Mouse (Mus musculus) E14TG2a.4 (cell line): ENCODE measurements around the gene Smim24.

ENCODE experiments used
- H3K27me3 ChIP-seq: 2 replicates; pipeline ENCODE4 v1.6.1; 2014; ENCODE audit warnings: low read length, control low read depth; ENCODE audit not compliant: insufficient read depth
- H3K36me3 ChIP-seq: 2 replicates; pipeline ENCODE4 v1.6.1; 2014; ENCODE audit warnings: low read length, control low read depth; ENCODE audit not compliant: insufficient read depth
- H3K4me1 ChIP-seq: replicated peaks from 2 replicates; pipeline ENCODE4 v1.6.1; 2014; ENCODE audit warnings: low read depth, low read length, control low read depth
- H3K4me3 ChIP-seq: replicated peaks from 2 replicates; pipeline ENCODE4 v1.5.1; 2014; ENCODE audit warnings: mild to moderate bottlenecking, low read length
- H3K9me3 ChIP-seq: 2 replicates; pipeline ENCODE4 v1.6.1; 2014; ENCODE audit warnings: low read length, control low read depth
- CTCF ChIP-seq: conservative IDR thresholded peaks from 2 replicates; pipeline ENCODE4 v1.5.1; 2014; ENCODE audit warnings: low read length
- NANOG ChIP-seq: IDR thresholded peaks from 2 replicates; pipeline ENCODE4 v1.6.1; 2014; ENCODE audit warnings: borderline replicate concordance, low read length, mixed read lengths
- POU5F1 ChIP-seq: IDR thresholded peaks from 2 replicates; pipeline ENCODE4 v1.6.1; 2014; ENCODE audit warnings: low read length, borderline replicate concordance

Gene Smim24

DNA sequence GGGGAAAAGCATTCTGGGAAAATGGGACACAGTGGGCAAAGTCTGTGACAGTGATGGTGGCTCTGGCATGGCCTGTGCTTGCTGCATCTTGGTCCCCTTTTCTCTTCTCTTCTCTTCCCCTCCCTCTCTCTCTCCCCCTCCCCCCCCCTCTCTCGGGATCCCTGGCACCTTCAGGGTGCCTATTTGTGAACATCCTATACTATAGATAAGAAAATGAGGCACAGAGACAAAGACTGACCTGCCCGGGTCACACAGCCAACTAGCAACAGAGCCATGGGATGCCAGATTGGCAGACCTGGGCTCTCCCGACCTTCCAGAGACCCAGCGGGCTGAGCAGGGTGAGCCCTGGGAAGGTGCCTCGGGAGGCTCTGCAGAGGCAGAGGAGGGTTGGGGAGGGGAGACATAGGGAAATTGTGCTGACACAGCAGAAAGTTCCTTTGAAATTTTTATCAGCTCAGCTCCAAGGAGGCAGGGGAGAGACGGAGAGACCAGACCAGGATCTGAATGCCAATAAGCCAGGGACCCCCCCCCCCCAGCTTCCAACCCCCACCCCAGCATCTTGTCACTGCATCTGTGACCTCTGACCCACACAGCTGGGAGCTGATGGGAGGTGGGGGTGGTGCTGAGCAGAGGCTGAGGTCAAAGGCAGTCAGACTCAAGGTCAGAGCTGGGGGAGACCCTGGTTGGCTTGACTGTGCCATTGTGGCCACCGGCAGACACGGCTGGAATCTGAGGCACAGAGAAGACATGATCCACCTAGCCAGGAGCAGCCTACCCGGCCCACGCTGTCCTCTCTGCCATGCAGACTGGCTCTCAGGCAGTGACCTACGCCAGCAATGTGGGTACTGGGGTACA is 25.6 kb downstream of the Smim24 start:
- 0 out of 2 replicates have a peak, but pooled peaks cover under 1% of the 10 kb centered on the region for H3K36me3 ChIP-seq
- peaks cover 42% of the 10 kb centered on the region for H3K27me3 ChIP-seq
- no peak for TF ChIP-seq CTCF
- no peak for TF ChIP-seq NANOG
- TF ChIP-seq POU5F1 = no peak
- H3K9me3 ChIP-seq = no peaks in the 10 kb centered on the region
- H3K4me1 ChIP-seq = peaks cover 83% of the 10 kb centered on the region
- peak overlapping the region; percentile 63 for H3K4me3 ChIP-seq

DNA sequence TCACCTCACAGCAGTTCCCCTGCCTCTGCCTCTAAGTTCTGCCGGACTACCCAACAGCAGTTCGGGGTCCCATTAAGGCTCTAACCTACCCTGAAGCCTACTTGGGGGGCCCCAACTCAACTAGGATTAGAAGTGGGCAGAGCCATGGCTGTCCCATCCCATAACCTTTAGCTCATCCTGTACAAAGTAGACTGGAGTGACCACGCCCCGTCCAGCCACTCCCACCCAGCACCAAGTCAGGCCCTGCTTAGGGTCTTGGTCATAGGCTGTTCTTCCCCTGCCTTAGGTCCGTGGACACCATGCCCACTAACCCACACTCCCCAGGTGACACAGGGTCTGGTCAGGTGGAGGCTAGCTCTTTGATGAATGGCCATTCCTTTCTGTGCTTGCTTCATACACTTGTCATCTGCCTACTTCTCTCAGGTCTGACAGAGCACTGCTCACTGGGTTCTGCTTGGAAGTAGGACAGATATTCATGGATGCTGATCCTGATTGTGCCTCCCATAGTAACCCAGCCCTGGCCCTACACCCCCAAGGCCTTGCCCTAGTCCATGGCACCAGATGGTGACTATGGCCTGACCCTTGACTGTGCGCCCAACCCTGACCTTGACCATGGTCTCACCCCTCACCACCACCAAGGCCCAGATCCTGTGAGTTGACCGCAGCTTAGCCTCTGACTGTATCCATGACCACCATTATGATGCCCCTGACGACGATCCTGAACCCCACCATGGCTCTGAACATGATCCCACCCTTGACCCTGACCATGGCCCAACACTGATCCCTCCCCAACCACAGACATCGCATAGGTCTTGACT is 26.5 kb downstream of the Smim24 start:
- Histone ChIP-seq H3K4me1 (peaks cover 83% of the 10 kb centered on the region), H3K36me3 (no peaks in the 10 kb centered on the region), H3K27me3 (peaks cover 46% of the 10 kb centered on the region), H3K4me3 (peak overlapping the region; percentile 63), H3K9me3 (no peaks in the 10 kb centered on the region)
- TF ChIP-seq POU5F1 (no peak), NANOG (no peak), CTCF (no peak)

DNA sequence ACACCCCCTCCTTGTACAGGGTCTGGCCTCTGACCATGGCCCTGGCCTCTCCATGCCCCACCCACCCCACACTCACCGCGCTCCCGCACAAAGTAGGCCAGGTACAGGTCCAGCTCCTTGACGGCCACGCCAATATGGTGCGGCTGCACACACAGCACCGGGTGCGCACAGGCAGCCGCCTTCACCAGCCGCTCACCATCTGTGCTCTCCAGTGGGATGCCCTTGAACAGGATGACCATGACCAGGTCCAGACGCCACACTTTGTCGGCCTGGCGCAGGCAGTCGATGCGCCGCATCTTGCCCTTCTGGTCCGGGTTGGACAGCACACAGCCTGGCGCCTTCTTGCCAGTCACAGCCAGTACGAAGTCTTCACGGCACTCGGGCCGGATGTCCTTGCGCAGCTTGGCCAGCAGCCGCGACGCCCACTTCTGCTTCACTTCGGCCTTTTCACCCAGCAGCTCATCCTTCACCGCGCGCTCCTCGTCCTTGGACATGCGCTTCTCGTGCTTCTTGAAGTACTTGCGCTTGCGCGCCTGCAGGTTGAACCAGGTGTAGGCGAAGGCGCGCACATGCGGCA is 27.4 kb downstream of the Smim24 start:
- TF ChIP-seq CTCF = no peak
- H3K9me3 ChIP-seq = no peaks in the 10 kb centered on the region
- peaks cover 51% of the 10 kb centered on the region for H3K27me3 ChIP-seq
- H3K4me3 ChIP-seq = peak overlapping the region; percentile 63
- H3K36me3 ChIP-seq = no peaks in the 10 kb centered on the region
- H3K4me1 ChIP-seq = peaks cover 82% of the 10 kb centered on the region

DNA sequence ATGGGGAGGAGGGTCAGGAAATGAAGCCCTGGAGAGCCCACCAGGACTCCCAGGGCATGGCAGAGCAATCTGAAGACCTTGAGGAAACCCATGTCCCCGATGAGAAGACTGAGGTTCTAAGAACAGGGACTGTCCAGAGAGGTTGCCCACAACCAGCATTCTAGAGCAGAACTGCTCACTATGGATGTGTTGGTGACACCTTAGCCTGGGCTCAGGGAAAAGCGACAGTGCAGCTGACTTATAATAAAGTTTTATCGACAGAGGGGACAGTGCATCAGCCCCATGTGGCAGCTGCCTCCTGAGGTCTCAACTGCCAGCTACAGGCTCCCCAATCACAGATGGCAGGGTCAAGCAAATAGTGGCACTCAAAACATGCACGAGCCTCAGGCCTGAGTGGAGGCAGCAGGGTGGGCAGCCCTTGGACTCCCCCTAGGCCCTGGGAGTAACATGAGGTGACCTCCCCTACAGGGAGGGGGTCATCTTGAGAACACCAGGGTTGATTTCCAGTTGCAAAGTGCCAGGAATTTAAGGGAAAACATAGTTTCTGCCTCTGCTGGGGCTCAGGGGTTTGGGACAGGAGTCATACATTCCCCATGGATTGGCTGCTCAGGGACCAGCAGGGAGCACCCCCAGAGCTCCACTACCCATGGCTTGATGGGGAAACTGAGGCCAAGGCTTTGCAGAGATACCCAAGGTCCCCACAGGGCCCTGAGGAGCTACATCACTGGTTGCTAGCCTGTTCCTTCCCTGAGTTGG is 28.4 kb downstream of the Smim24 start:
- peaks cover 60% of the 10 kb centered on the region for H3K27me3 ChIP-seq
- peaks cover 80% of the 10 kb centered on the region for H3K4me1 ChIP-seq
- TF ChIP-seq CTCF = no peak

DNA sequence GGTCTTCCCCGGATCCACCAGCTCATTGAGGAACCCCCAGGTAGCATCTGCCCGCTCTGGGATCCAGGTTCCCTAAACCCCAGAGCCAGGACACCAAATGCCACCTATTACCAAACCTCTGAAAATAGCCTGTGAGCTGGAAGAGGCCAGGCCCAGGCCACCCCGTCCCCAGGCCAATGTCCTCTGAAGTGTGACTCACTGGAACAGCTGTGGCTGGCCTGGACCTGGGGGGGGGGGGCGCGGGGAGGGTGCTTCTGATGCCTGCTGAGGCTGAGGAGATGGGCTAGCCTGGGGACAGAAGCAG is 28.9 kb downstream of the Smim24 start:
- Histone ChIP-seq H3K36me3 (no peaks in the 10 kb centered on the region), H3K4me1 (peaks cover 82% of the 10 kb centered on the region), H3K27me3 (peaks cover 65% of the 10 kb centered on the region), H3K9me3 (no peaks in the 10 kb centered on the region), H3K4me3 (no peak overlapping the region)
- TF ChIP-seq POU5F1 = no peak
- TF ChIP-seq CTCF = no peak
- no peak for TF ChIP-seq NANOG

More for the DNA sequence above, 28.4 kb downstream of the Smim24 start:
- H3K9me3 ChIP-seq = no peaks in the 10 kb centered on the region
- no peaks in the 10 kb centered on the region for H3K36me3 ChIP-seq
- peak overlapping the region; percentile 63; the same call in 1 of the 2 replicates for H3K4me3 ChIP-seq

DNA sequence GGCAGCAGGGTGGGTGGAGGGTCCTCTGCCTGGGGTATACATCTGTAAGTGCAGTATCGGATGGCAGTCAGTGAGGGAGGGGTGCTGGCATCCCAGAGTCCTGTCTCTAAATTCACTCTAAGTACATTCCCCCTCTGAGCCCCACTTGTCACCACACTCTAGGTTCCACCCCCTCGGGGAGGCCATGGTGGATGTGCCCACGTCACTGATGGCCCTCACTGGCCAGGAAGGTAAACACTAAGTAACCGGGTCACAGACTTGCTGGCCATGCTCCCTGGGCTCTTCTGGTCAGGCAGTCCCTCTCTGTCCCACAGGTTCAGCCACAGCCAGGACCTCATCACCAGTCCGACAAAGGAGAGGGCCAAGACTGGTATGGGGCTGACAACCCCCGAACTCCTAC is 29.3 kb downstream of the Smim24 start:
- TF ChIP-seq CTCF (no peak), NANOG (no peak), POU5F1 (no peak)
- H3K9me3 ChIP-seq = no peaks in the 10 kb centered on the region
- H3K4me3 ChIP-seq = no peak overlapping the region
- peaks cover 69% of the 10 kb centered on the region for H3K27me3 ChIP-seq
- no peaks in the 10 kb centered on the region for H3K36me3 ChIP-seq
- H3K4me1 ChIP-seq = peaks cover 81% of the 10 kb centered on the region

DNA sequence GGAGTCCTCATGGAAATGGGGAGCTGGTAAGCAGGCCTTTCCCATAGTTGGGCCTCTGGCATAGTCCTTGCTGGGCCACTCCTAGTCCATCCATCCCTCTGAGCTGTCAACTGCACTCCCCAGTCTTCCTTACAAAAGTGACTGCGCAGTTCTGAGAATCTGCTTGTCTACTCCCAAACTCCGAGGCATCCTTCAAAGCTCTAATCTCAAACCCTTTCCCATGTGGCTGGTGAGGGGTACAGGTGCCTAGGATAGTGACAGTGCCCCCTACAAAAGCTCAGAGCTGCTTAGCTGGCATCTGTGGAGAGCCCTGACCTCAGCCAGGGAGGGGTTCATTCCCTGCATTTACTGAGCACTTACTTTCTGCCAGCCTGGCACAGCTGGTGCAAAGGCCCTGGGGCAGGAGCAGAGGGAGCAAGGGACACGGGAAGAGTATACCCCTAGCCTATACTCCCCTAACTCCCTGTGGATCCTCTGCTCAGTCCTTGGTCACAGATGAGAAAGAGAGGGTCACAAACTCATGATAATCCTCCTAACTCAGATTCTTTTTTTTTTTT is 29.9 kb downstream of the Smim24 start:
- no peaks in the 10 kb centered on the region for H3K36me3 ChIP-seq
- H3K27me3 ChIP-seq = peaks cover 72% of the 10 kb centered on the region
- TF ChIP-seq CTCF (no peak), POU5F1 (no peak), NANOG (no peak)
- H3K4me3 ChIP-seq = no peak overlapping the region
- H3K9me3 ChIP-seq = no peaks in the 10 kb centered on the region
- peaks cover 81% of the 10 kb centered on the region for H3K4me1 ChIP-seq
